Mouse (Mus musculus) retina, postnatal 7 days (tissue): Measurements from ENCODE around the gene Cpa5.

ENCODE experiments used
- DNase-seq: peaks from one replicate; pipeline ENCODE4 v3.0.0-alpha.2; 2012; ENCODE audit warnings: low read depth, low spot score

The Cpa5 gene

DNA sequence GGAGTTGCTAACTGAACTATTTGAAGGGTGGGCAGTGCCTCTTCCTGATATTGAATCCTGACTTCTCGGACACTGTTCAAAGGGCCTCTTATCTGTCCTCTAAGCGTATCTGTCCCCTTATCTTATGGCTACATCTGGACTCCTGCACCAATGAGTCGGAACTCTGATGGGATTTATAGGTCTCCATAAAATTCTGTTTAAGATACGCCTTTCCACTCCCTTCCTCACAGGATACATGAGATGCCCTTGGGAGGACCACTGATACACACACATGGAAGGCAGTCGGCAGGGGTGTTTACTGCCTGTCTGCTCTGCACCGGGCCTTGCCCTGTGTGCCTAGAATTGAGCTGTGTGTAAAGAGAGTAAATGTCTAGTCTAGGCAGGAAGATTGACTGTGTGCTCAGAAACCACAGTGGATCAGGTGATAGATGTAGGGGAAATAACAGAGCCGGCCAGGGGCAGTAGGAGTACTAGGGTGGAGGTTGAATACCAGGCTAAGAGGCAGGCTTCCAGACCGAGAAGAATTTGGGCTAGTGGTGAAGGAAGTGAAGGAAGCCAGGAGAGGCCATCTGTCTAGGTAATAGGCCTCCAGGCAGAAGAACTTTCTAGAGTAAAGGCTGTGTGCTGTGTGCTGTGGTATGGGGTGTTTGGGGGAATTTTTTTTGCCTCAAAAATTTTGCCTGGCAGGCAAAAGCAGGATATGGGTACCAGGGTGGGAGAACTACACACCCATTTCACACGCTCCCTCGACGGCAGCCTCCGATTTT is 33.1 kb downstream of the Cpa5 start:
- DNase-seq, result no peak

DNA sequence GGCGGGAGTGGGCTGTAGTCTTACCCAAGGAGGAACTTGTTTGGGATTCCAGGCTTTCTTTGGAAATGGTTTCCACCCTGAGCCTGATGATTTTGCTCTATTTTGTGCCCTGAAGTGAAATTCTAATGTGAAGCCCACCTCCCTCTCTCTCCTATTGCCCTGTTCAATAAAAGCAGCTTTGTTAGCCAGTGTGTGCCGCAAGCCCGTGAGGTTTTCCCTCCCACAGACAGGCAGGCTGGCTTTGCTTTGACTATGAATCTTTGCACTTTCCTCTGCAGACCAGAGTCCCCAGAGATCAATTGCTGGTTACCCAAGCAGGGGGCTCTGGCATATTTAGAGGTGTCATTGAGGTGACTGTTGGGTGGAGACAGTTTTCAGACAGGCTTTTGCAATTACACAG is 33.7 kb downstream of the Cpa5 start:
- DNase-seq, result no peak

DNA sequence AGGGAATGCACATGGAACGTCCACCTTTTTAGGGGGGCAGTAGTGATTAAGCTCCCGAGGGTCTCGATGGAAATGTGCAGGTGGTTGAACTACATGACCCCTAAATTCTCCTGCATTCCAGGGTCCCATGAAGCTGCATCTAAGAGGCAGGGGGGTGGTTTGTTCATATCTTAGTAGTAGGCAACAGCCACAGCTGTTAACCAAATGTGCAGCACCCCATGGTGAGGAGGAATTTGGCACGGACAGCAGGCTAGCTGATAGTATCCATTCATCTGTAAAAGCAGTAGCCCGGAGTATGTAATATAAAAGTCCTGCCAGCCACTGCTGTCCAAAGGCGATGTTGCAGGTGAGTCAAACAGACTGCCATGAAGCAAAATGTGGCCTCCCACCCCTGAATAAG is 34.6 kb downstream of the Cpa5 start:
- DNase-seq, result no peak

- no peak for DNase-seq
These were observed 39.0 kb downstream of the Cpa5 start for GRCm38 (mm10) chr6:30649651-30650296.

DNA sequence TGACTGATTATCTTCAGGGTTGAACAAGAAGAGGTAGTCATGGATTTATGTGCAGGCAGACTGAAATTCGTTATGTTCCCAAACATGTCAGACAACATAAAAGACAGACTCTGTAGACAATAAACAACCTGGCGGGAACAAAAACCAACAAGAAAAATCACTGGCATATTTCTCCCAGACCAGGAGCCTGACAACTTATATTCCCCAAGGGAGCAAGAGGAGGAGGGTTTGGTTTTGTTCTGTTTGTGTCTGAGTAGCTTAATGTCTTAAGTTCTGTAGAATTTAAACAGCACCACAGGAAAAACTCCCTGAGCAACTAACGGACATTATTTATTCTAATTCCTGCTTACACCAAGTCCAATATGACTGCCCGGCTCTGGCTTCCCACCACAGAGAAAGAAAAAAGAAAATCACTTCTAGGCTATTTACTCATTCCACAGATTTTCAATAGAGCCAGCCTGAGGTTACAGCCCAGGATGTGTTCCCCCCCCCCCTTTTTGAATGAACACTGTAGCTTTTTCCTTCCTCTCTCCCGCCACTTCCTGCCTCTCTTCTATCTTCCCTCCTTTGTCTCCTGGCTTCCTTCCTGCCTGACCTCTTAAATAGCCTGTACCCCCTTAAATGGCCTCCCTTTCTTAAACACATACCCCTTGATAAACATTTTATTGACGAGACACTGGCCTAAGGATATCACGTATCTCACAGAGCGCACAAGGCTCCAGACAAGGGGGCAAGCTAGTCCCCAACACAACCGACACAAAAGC is 41.8 kb downstream of the Cpa5 start:
- no peak for DNase-seq

DNA sequence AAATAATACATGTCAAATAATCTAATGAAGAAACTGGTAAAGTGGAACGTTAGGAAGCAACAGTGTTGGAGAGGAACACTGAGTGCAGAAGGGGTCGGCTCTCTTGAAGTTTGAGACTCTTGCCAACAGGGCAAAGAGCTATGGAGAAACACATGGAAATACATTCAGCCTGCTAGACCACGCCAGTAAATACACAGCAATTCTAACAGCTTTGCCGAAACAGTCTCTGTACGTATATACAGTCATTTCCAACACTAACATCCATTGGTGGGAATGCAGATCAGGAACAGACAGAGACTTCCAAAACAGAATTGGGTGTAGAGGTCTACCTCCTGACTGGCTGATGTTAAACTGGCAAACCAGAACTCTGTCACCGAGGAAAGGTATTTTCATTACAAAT is 42.7 kb downstream of the Cpa5 start:
- DNase-seq, result no peak

DNA sequence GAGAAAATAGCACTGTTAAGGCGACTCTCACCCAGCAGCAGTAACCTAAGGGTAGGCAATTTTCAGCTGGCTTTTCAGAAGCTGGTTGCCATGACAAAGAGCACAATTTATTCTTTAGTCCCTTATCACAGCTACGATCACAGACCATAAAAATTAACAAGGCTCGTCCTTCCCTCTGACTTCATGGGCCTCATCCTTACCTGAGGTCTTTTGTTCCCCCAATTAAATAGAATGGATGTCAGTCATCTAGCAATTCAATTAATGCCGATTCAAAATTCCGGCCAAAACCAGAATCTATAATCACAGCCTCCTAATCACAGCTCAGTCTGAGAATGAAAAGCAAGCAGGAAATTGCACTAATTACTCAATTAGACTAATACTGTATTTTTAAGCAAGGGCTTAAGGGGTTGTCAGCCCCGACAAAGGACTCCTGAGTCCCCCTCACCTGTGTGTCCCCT is 43.6 kb downstream of the Cpa5 start:
- no peak for DNase-seq

- DNase-seq, result no peak
These were observed 44.1 kb downstream of the Cpa5 start for GRCm38 (mm10) chr6:30654932-30655331.

DNA sequence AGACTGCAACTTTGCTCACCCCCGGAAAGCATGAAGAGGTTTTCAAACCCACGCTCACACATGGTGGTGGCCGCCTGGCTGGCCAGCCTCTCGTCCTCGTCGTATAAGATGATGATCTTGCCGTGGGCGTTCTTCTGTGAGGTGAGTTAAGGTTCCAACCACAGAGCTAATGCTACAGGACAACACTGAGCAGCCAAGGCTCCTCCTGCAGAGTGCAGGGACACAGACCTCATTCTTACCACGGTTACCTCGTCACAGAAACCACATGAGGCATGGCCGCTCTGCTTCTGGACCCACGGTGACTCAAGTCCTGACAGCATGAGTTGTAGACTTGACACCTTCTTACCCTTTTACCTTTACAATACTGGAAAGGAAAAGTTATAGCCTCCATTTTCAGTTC is 46.5 kb downstream of the Cpa5 start:
- DNase-seq, result no peak

DNA sequence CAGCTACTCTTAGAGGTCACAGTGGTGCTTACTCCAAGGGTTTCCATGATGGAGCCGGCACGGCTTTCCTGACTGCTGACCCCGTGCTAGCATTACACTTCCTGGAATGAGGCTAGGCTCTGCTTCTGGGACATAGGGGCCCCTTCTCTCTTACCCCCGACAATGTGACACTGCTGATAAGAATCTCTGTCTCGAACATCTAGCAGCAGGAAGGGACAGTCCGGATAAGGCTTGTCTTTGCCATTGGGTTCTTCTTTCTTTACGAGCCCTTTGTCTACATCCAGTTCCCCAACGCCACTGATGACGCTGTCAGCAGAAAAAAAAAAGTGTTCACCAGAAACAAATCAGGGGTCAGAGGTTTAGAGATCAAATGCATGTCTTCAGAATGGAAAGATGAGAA is 47.8 kb downstream of the Cpa5 start:
- DNase-seq, result no peak

DNA sequence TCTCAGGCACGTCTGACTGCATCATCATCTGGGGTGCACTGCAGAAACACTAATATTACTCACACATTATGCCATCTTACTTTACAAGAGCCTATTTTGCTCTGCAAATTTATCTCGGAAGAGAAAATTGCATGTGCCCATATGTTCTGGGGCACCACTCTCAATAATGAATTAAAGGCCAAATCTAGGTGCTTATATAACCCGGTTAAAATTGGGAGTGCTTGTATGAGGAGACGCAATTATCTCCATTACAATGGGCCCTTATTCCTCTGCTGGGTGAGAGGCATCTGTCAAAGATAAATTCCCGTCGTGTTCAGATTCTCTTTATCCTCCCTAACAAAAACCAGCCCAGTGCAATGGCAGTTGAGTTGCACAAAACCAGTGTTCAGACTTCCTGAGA is 54.0 kb downstream of the Cpa5 start:
- no peak for DNase-seq

DNA sequence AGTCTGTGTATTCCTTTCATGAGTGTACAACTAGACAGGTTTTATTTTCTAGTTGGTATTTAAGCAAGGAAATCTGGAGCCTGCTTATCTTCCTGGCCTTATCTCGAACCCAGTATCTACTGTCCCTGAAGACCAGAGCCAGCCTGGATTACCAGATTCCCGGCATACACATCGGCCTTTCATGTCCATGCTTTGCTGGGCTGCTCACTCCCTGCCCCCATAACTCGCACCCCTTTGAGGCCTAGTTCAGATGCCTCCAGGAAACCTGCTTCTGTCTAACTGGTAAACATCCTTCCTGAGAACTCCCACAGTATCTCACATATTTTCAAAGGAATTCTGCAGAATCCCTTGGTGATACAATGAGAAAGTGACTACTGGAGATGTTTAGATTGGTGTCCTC is 54.5 kb downstream of the Cpa5 start:
- no peak for DNase-seq

DNA sequence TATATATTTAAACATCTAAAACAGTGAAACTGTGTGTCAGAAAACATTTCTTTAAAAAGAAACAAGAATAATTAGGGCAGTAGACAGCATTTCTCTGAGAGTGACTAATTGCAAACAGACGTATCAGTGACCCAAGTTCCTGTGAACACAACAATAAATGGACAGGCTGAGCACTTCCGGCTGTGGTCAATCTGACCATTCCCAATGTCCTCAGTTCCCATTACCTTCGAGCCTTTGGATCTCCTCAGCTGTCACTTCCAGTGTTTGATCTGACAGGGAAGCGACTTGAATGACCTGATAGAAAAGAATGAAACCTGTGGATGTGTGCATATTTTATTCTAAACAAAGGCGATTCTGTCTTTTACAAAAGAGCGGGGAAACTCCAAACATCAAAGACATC is 55.2 kb downstream of the Cpa5 start:
- DNase-seq, result no peak

DNA sequence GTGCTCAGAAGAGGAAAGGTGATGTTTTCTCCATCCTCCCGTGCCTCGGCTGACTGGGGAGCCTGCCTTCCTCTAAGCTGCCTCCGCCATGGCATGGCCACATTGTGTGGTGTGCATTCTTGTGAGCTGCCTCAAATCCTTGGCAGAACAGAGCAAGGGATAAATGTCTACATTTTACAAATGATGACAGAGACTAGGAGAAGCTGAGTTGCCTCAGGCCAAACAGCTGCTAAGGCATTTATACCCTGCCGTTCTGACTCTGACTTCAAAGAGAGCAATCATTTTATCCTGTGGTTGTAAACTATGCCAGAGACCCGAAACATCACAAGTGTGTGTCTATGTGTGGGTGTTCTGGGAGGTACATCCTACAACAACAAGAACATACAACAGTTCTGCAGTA is 56.8 kb downstream of the Cpa5 start:
- DNase-seq, result no peak

DNA sequence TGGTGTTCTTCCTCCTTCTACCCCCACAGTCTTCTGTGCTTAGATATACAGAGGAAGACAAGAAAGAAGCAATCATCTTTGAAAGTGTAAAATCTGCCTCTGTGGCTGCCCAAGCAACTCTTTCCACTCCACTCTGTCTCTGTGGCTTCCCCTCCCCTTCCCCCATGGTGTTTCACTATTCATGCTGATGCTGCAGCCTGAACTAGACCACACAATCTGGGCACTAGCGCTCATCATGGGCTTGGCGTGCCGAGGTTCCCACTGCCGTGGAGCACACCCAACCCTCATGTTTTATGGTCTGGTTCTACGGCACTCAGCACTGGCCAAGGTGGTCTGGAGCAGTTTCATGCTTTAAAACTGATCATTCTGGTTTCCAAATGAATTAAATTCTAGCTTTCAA is 60.9 kb downstream of the Cpa5 start:
- no peak for DNase-seq

DNA sequence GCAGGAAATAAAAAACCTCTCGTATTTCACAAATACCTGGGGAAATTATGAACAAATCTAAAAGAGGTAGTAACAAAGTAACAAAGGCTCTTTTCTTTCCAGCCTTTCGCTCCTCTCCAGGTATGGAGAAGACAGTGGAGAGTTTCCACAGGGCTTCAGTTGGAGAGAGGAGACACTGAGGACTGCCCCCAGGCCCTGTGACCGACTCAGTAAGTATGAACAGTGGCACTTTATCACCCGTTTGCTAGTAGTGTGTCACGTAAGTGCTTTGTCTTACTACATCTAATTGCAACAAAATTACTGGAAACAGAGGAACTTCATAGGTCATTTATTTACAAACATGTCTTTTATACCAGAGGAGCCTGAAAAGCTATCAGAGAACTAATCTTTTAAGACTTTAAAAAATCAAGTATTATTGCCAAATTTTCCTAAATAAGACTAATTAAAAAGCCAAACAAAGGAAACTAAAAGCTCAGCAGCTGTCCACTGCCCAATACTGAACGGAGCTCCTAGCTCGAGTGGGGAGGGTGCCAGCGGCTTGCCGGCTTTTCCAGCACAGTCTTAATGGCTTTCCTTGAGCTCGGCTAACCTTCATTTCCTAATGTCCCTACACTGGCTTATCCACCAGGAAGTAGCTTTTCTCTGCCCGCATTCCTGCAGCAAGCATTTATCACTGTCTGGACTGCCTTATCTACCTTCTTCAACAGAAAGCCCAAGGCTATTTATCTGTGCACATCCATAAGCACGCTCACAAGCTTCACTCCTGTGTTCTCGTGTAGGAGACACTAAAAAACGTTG is 63.2 kb downstream of the Cpa5 start:
- no peak for DNase-seq

- no peak for DNase-seq
These were observed 64.0 kb downstream of the Cpa5 start for GRCm38 (mm10) chr6:30674714-30675280.

DNA sequence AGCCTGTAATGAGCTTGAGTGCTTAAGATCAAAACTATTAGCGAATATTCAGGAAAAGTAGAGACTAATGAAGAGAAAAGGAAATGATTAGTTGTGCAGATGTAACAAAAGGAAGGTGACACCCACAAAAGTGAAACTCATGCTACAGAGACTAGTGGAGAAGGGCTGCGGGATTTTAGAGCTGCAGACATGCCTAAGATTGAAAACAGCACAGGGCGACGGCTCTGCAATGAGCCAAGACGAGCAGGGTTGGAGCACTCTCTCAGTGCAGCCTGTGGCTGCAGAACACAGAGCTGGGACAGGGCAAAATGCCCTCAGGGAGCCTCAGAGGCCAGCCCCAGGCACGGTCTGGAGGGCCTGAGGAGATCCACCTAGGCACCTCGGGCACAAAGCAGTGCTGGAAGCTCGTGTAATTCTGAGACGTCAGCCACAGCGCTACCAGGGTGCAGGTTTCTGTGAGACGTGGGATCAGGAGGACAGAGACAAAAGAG is 64.5 kb downstream of the Cpa5 start:
- no peak for DNase-seq

GRCm38 (mm10) chr6:30676506-30676905 is 65.7 kb downstream of the Cpa5 start:
- no peak for DNase-seq

GRCm38 (mm10) chr6:30677591-30677990 is 66.8 kb downstream of the Cpa5 start:
- no peak for DNase-seq

DNA sequence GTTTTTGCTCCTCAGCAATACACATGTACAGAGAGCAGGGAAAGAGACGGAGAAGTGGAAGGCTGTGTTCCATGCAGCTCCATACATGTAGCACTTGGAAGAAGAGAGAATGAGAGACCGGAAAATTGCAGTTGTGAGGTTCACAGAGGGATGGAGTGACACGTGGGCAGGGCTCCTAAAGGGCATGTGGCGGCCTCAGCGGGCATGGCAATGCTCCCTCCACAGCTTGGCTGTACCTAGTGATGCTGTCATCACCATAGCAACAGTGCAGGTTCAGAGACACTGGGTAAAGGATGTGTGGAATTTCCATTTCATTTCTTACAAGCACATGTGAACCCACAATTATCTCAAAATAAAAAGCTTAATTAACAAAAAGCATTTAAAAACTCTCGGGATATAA is 67.7 kb downstream of the Cpa5 start:
- no peak for DNase-seq
